Mouse (Mus musculus): Measurements from ENCODE around the gene Flywch2.

GRCm38 (mm10) chr17:23742210-23742793 lies 43.6 kb downstream of the Flywch2 start:
- TF ChIP-seq CTCF (IDR thresholded peaks at IDR 0.05; ENCODE audit: insufficient read depth, low read length) (no peak), POLR2A (IDR thresholded peaks at IDR 0.05; ENCODE audit: borderline replicate concordance, extremely low read depth, low read depth, low read length) (0 out of 2 replicates have a peak, but pooled peaks have one; percentile 15)
